Mouse (Mus musculus) lung, postnatal 0 days (tissue): ENCODE results near the gene Zdhhc12.

Experiments used
- CTCF ChIP-seq: IDR thresholded peaks from 2 replicates; pipeline ENCODE4 v1.5.1; 2016; ENCODE audit warnings: antibody characterized with exemption, mild to moderate bottlenecking
- EP300 ChIP-seq: IDR thresholded peaks from 2 replicates; pipeline ENCODE4 v1.6.1; 2016; ENCODE audit warnings: antibody characterized with exemption, mild to moderate bottlenecking, control low read depth

GRCm38 (mm10) chr2:30084113-30084512 is 9.3 kb downstream of the Zdhhc12 start:
- TF ChIP-seq CTCF (no peak), EP300 (no peak)
